Mouse (Mus musculus) layer of hippocampus, adult 2 months (tissue): Measurements from ENCODE around the gene Lysmd2. TPM values are rescaled to one million over a fixed set of nuclear protein-coding genes. Genes with fewer than 3 reads are reported as not detected.
"Not testable (repeated sequence)": the region's sequence is repeated elsewhere in the genome, so short reads cannot be mapped to it uniquely, and the experiment has no call there.

Source experiments
- DNase-seq, 2 experiments: peaks; one replicate each; pipeline ENCODE4 v3.0.0; 2022; ENCODE audit warnings: low spot score in 2 of 2
- H3K27ac ChIP-seq: fragments of 200-600 bp; 2 replicates; pipeline ENCODE4 v1.8.1; 2022
- H3K4me3 ChIP-seq: fragments of 200-600 bp; 2 replicates; pipeline ENCODE4 v1.8.1; 2022; ENCODE audit warnings: mild to moderate bottlenecking
- CTCF ChIP-seq: fragments of 200-600 bp; conservative IDR thresholded peaks from 2 replicates; pipeline ENCODE4 v1.8.1; 2022; ENCODE audit warnings: antibody characterized with exemption, mild to moderate bottlenecking, moderate library complexity
- total RNA-seq, 2 experiments: library from RNA; stranded (reverse); gene quantifications; 2 replicates each; pipeline ENCODE4 v1.2.3; 2021

Lysmd2 gene
- total RNA-seq, 2 experiments from 2014 or later = 56.6 to 60.3 TPM

DNA sequence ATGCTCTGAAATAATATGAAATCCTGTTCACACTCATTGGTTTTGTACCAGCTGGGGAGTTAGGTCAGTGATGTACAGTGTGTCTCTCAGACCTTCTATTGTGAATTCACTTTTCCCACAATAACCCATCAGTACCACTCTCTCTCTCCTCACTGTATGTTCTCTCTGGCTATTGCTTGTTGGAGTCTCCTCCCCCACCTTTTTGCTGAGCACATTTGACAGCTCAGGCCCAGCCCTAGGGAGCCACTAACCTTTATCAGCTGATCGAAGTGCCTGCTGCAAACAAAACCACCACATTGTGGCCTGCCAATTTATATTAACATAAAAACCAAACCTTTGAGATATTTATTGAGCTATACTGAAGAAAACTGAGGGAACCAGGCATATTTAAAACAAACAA, 16.0 kb upstream of the Lysmd2 start:
- H3K27ac ChIP-seq = peak overlapping the region; percentile 97
- TF ChIP-seq CTCF = no peak
- peak overlapping the region; percentile 68 for H3K4me3 ChIP-seq
- no peak for DNase-seq

DNA sequence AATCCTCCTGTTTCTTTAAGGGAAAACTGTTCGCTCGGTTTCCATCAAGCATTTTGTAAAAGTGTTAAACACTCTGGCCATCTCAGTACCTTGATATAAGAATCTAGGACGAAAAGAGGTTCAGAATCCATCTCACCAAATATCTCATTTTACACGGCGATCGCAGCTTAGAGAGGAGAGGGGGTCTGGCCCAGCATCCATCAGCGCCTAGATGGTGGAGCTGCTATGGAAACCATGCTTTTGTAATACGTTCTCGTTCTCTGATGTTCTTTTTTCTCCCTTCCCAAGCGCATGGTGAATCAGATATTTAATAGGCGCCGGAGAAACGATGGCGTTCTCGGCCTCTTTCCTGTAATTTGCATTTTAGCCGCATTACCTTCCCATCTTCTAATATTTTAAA, 15.6 kb upstream of the Lysmd2 start:
- no peak for TF ChIP-seq CTCF
- peak overlapping the region; percentile 97 for H3K27ac ChIP-seq
- no peak for DNase-seq
- H3K4me3 ChIP-seq = peak overlapping the region; percentile 68

DNA sequence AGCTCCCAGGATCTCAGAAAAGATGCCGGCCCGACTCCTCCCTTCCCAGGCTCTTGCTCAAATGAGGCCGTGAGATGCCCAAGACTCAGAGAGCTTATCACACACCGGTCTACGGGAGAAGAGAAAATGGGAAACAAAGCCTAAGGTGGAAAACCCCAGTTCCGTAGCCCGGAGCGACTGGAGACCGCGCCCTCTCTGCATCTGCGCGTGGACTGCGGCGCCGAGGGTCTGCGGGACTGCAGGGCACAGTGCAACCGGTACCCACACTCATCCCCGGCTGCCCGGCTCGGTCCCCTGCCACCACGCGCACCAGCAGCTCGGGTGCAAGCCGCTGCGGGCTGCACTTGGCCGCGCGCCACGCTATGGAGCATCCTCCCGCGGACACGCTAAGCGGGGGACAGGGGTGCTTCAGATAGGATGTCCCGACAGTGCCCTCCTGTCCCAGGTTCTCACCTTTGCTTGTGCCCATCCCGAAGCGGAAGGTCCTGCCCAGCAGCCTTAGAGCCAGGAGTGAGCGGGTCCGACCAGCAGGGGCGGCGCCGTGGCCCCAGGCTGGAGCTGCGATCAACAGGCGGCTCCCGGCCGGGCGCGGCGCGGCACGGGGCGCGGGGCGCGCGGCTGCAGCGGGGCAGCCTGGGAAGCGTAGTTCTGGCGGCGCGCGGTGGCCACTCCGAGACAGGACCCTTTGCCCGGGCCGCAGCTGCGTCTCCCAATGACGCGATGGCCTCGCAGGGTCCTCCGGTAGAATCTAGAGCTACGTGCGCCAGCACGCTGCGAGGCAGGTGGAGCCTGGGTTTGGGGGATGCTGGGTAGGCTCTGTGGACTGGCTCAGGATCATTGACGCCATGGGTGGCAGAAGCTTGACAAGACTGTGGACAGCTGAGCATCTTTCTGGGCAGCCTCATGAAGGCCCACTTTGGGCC, 14.7 kb upstream of the Lysmd2 start, which contains the start of gene Tmod2:
Gene Tmod2 (minus strand): TSS at position 755 of the 923 bp plus-strand sequence.
- TF ChIP-seq CTCF = peak; percentile 48
- DNase-seq = peak; percentile 72 to 75
- H3K27ac ChIP-seq = peak within 1 kb of the TSS; percentile 97
- H3K4me3 ChIP-seq = peak within 1 kb of the TSS; percentile 68

GRCm38 (mm10) chr9:75616560-75616959, 9.0 kb upstream of the Lysmd2 start:
- no peak overlapping the region for H3K27ac ChIP-seq
- H3K4me3 ChIP-seq = no peak overlapping the region
- DNase-seq = no peak
- no peak for TF ChIP-seq CTCF

GRCm38 (mm10) chr9:75618836-75619400, 6.6 kb upstream of the Lysmd2 start:
- TF ChIP-seq CTCF = no peak
- DNase-seq = no peak
- no peak overlapping the region for H3K4me3 ChIP-seq
- no peak overlapping the region for H3K27ac ChIP-seq

- not testable (repeated sequence) for H3K4me3 ChIP-seq, DNase-seq, H3K27ac ChIP-seq
Measured at GRCm38 (mm10) chr9:75619761-75620160, 5.8 kb upstream of the Lysmd2 start.

DNA sequence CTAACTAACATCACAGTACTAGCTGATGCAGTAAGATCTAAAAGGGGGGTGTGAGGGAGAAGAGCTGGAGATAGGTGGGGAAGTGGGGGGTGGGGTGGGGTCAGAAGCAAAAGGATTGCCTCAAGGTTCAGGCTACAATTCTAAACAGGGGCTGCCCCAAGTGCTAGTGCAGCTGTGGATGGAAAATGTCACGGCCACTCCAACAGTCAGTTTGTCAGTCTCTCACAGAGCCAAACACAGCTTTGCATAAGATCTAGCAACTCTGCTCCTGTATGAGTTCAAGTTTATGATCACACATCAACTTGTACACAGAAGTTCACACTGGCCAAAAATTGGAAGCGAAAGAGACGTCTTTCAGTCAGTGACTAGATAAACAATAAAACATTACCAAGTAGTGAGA, 4.1 kb upstream of the Lysmd2 start:
- no peak for TF ChIP-seq CTCF
- H3K4me3 ChIP-seq = no peak overlapping the region
- no peak for DNase-seq
- no peak overlapping the region for H3K27ac ChIP-seq

- peak overlapping the region; percentile 81 for H3K4me3 ChIP-seq
- peak overlapping the region; percentile 99 for H3K27ac ChIP-seq
- TF ChIP-seq CTCF = no peak
- DNase-seq = no peak
Measured at GRCm38 (mm10) chr9:75624983-75625555, 472 bp upstream of the Lysmd2 start.

DNA sequence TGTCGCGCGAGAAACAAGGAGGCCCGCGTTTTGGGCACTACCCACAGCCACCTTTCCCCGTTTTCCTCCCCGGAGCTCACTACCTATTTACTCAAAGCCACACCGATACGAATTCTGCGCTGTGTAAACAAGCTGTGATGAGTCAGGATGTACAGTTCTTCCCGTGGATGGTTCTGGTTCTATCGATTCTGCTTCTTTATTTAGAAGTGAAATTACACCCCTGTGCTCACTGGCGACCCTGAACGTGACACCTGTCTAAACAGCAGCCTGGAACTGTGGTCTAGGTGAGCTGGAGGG, 715 bp downstream of the Lysmd2 start:
- no peak for TF ChIP-seq CTCF
- H3K27ac ChIP-seq = peak overlapping the region; percentile 99
- H3K4me3 ChIP-seq = peak overlapping the region; percentile 81
- DNase-seq = no peak

- DNase-seq = no peak
- no peak for TF ChIP-seq CTCF
- Histone ChIP-seq H3K27ac (no peak overlapping the region), H3K4me3 (no peak overlapping the region)
Measured at GRCm38 (mm10) chr9:75630823-75631454, 5.4 kb downstream of the Lysmd2 start.

DNA sequence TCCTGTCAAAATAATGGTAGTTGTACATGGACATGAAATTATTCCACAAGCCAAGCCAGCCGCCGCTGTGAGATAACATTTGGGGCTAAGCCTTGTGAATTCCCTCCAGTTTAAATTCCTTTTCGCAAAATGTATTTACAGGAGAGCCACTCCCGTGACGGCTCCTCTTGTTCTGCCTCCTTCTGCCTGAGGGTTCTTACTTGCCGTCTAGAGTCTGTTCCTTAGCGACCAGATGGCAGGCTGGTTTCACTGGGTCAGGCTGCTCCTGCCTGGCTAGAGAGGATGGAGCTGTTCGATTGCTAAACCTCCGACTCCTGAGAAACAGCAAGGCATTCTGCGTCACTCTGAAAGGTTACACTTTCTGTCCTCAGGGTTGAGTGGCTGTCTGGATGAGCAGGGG, 6.6 kb downstream of the Lysmd2 start:
- H3K27ac ChIP-seq = peak overlapping the region; percentile 32; the same call in 1 of the 2 replicates
- no peak overlapping the region for H3K4me3 ChIP-seq
- no peak for DNase-seq
- no peak for TF ChIP-seq CTCF

GRCm38 (mm10) chr9:75632902-75633301, 7.4 kb downstream of the Lysmd2 start:
- Histone ChIP-seq H3K27ac (peak overlapping the region; percentile 32; the same call in 1 of the 2 replicates), H3K4me3 (no peak overlapping the region)
- TF ChIP-seq CTCF = peak; percentile 81
- no peak for DNase-seq

DNA sequence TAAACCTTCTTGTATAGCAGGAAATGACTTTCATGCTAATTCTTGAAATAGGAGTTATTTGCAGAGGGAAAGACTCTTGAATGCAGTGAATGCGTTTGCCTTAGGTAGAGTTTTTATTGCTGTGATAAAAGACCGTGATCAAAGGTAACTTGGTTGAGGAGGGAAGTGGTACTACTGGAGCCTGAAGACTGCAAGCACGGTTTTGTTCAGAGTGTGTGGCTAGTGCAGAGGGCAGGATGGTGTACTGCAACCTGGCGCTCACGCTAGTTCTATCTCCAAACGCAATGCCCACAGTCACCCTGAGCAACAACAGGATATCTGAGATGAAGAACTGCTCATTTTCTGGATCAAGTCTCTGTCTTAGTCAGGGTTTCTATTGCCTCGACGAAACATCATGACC, 8.1 kb downstream of the Lysmd2 start:
- Histone ChIP-seq H3K27ac (no peak overlapping the region), H3K4me3 (no peak overlapping the region)
- TF ChIP-seq CTCF = no peak
- no peak for DNase-seq
